Mouse (Mus musculus) neural tube, embryonic 13.5 days (tissue): ENCODE measurements around the gene Soat2. TPM values are rescaled to one million over a fixed set of nuclear protein-coding genes. Genes with fewer than 3 reads are reported as not detected.
A peak's percentile ranks its signal among the peaks of the same experiment; 100 is the strongest.

Experiments used
- ATAC-seq: fragments of 200-750 bp; cut with Nextera tagmentation; 2 replicates; pipeline ENCODE4 v1.8.0; 2017; ENCODE audit warnings: low read depth, mild to moderate bottlenecking, moderate TSS enrichment, moderate library complexity
- H3K27ac ChIP-seq: fragments of 300-500 bp; sonication (generic); replicated peaks from 2 replicates; pipeline ENCODE4 v1.5.1; 2015; ENCODE audit warnings: moderate library complexity, mild to moderate bottlenecking, inconsistent platforms
- H3K27me3 ChIP-seq: fragments of 300-500 bp; sonication (generic); 2 replicates; pipeline ENCODE4 v1.6.1; 2015; ENCODE audit warnings: mild to moderate bottlenecking, inconsistent platforms
- H3K36me3 ChIP-seq: fragments of 300-500 bp; sonication (generic); 2 replicates; pipeline ENCODE4 v1.6.1; 2015; ENCODE audit warnings: mild to moderate bottlenecking, inconsistent platforms
- H3K4me1 ChIP-seq: fragments of 300-500 bp; sonication (generic); replicated peaks from 2 replicates; pipeline ENCODE4 v1.6.1; 2015; ENCODE audit warnings: inconsistent platforms
- H3K4me2 ChIP-seq: fragments of 300-500 bp; sonication (generic); 2 replicates; pipeline ENCODE4 v1.6.1; 2015; ENCODE audit warnings: inconsistent platforms, mild to moderate bottlenecking, moderate library complexity
- H3K4me3 ChIP-seq: fragments of 300-500 bp; sonication (generic); 2 replicates; pipeline ENCODE4 v1.5.1; 2015; ENCODE audit warnings: mild to moderate bottlenecking, inconsistent platforms
- H3K9ac ChIP-seq: fragments of 300-500 bp; sonication (generic); 2 replicates; pipeline ENCODE4 v1.6.1; 2015; ENCODE audit warnings: moderate library complexity, mild to moderate bottlenecking, inconsistent platforms
- H3K9me3 ChIP-seq: fragments of 300-500 bp; sonication (generic); 2 replicates; pipeline ENCODE4 v1.6.1; 2016; ENCODE audit warnings: inconsistent platforms
- WGBS: fragments of 180-500 bp; shearing (Covaris S2); methylation state at CpG from one replicate; pipeline ENCODE4 v1.1.7; 2015; 5-methylcytosine and 5-hydroxymethylcytosine counted together
- polyA plus RNA-seq: library from polyadenylated mRNA; unstranded; fragments of >200 nt; fragmentation: Nextera tagmentation; extraction: Ambion mirVana; gene quantifications from 2 replicates; pipeline ENCODE4 v1.2.1, GENCODE M21; 2015

The Soat2 gene
- polyA plus RNA-seq, 1 experiment from 2014 or later: 0.11 TPM

DNA sequence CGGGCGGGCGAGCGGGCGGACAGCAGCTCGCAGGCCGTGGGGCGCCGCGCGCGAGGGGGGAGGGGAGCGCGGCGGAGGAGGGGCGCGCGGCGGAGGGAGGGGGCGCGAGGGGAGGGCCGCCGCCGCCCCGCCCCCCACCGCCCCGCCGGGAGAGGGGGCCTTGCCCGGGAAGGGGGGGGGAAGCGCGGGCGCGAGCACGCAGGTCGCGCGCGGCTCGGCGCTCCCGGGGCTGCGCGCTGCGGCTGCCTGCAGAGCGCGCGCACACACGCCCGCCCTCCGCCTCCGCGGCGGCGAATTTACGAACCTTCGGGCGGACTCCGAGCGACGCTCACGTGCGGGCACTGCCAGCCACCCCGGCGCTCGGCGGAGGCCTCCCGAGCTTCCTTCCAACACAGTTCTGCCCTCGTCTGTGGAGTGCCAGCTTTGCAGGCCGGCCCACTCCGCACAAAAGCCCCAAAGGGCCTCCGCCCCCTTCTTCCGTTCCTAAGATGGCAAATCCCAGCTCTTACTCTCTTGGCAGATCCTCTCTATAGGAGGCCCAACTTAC lies 53.6 kb downstream of the Soat2 start:
- H3K9me3 ChIP-seq: no peaks in the 10 kb centered on the region
- 0% methylated on average over 27 of the region's 72 CpGs for WGBS
- peak overlapping the region; percentile 81 for H3K4me3 ChIP-seq
- peaks cover 32% of the 10 kb centered on the region for H3K36me3 ChIP-seq
- ATAC-seq: peak; percentile 48
- H3K27me3 ChIP-seq: no peaks in the 10 kb centered on the region
- H3K9ac ChIP-seq: peak overlapping the region; percentile 96
- H3K4me1 ChIP-seq: peaks cover 49% of the 10 kb centered on the region
- H3K4me2 ChIP-seq: peak overlapping the region; percentile 85
- H3K27ac ChIP-seq: peak overlapping the region; percentile 100

DNA sequence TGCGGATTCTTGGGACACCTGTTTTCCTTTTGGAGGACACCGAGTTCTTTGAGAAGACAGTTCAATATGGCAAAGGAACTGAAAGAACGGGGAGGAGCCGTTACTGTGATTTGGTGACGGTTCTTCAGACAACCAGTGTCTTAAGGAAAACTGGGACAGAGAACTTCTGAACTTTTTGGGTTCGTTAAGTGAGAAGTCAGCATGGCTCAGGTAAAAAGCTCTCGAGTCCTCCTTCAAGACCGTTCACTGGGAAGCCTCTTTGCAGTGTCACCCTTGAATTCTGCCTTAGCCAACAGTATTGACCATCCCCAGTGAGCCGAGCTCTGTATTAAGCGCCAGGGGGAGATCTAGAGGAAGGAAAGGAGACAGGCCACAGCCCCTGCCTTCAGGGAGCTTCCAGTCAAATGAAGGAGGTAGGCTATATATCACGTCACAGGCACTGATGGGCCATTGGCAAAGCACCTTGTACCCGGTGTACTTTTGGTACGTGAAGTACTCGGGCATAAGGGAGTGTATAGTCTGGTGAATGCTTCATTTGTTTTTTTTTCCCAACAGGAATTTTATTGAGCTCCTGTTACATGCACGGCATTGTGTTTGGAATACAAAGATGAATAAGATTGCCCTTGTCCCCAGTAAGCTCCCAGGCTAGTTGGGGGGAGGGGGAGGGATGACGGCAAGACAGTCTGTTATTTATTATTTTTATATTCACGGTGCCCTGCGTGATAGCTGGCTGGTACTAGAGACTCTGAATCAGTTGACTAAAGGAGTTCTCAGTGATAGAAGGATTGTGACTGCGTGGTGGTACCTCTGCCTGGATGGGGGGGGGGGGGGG lies 54.6 kb downstream of the Soat2 start, which contains the start of gene Csad:
Csad (minus strand) TSS at position 51 of the 832 bp plus-strand sequence.
- no peaks in the 10 kb centered on the region for H3K9me3 ChIP-seq
- peak within 1 kb of the TSS; percentile 96 for H3K9ac ChIP-seq
- peak within 1 kb of the TSS; percentile 85 for H3K4me2 ChIP-seq
- H3K27me3 ChIP-seq: no peaks in the 10 kb centered on the region
- peak within 1 kb of the TSS; percentile 100 for H3K27ac ChIP-seq
- H3K4me3 ChIP-seq: peak within 1 kb of the TSS; percentile 81
- peaks cover 49% of the 10 kb centered on the region for H3K4me1 ChIP-seq
- 46% methylated on average over 19 of the region's 19 CpGs for WGBS
- ATAC-seq: no peak
- H3K36me3 ChIP-seq: peaks cover 41% of the 10 kb centered on the region

DNA sequence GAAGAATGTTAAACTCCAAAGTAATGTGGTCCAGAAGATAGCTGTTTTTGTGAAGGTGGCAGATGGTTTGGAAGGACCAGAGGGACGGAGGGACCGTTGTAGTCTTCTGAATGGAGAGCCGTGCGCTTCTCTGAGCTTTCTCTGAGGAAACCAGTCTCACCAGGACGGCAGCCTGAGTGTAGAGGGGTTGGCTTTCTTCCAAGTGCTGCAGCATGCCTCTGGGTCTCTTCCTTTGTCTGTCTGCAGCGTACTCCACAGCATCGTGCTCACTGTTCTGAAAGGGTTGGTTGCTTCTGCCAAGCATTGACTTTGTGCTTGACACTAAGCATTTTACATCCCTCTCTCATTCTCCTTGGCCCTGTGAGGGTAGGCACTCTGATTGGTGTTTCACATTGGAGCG lies 55.5 kb downstream of the Soat2 start:
- peak overlapping the region; percentile 100 for H3K27ac ChIP-seq
- peak overlapping the region; percentile 96 for H3K9ac ChIP-seq
- peak; percentile 37 for ATAC-seq
- H3K36me3 ChIP-seq: peaks cover 49% of the 10 kb centered on the region
- H3K4me2 ChIP-seq: peak overlapping the region; percentile 85
- peak overlapping the region; percentile 81 for H3K4me3 ChIP-seq
- peaks cover 49% of the 10 kb centered on the region for H3K4me1 ChIP-seq
- H3K27me3 ChIP-seq: no peaks in the 10 kb centered on the region
- 26% methylated on average over 8 of the region's 8 CpGs for WGBS
- H3K9me3 ChIP-seq: no peaks in the 10 kb centered on the region

DNA sequence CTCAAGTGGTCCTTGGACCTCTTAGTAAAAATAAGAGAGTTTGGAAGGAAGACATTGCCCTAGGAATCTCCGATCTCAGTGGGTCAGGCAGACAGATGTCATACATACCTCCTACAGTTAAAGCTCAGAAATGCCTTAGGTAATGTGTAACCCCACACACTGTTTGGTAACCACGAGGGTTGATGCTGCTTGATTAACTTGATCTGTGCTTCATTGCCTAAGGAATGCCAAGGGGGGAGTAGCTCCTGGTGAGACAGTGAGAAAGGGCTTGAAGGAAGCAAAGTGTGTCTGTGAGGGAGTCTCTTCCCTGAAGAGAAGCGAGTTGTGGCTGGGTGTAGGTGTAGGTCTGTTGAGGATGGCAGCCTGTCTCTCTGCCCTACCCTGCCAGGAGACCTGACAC lies 57.0 kb downstream of the Soat2 start:
- Histone ChIP-seq H3K27me3 (no peaks in the 10 kb centered on the region), H3K9me3 (no peaks in the 10 kb centered on the region), H3K4me3 (no peak overlapping the region), H3K9ac (peak overlapping the region; percentile 31; the same call in 1 of the 2 replicates), H3K27ac (no peak overlapping the region), H3K4me2 (peak overlapping the region; percentile 1; the same call in 1 of the 2 replicates), H3K4me1 (peaks cover 46% of the 10 kb centered on the region), H3K36me3 (peaks cover 63% of the 10 kb centered on the region)
- 74% methylated on average over 3 of the region's 3 CpGs for WGBS
- ATAC-seq: no peak

DNA sequence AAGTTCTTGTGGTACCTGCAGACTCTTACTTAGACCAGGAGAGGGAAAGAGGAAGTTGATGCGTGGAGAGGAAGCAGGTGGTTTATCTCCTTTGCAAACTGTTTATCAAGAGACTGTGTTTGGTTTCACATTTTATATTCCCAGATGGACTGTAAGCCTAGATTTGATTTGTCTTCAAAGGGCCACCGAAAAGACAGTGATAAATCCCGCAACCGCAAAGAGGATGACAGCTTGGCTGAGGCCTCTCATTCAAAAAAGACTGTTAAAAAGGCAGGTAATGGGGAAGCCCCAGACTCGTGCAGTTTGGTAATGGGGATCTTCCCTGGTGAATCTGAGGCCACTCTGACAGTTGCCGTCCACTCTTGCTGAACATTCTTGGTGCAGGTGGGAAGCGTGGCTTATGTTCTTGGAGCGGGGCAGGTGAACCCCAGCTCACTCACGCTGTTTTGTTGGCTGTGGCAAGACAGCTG lies 57.8 kb downstream of the Soat2 start:
- Histone ChIP-seq H3K9ac (no peak overlapping the region), H3K4me1 (peaks cover 41% of the 10 kb centered on the region), H3K27me3 (no peaks in the 10 kb centered on the region), H3K4me3 (no peak overlapping the region), H3K4me2 (no peak overlapping the region), H3K9me3 (no peaks in the 10 kb centered on the region), H3K27ac (no peak overlapping the region), H3K36me3 (peaks cover 70% of the 10 kb centered on the region)
- WGBS: 88% methylated on average over 9 of the region's 9 CpGs
- no peak for ATAC-seq

DNA sequence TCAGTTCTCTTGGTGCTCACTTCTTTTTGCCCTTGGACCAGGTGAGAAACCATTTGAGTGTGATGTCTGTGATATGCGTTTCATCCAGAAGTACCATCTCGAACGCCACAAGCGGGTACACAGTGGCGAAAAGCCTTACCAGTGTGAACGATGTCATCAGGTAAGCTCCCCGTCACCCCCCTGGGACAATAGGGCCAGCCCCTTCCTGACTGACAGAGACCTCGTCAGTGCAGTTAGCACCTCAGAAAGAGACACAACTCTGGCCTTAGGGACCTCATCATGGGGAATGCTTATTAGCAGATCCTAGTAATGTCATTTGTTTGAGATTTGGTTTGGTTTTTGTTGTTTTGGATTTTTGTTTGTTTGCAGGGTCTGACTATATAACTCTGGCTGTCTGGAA lies 58.8 kb downstream of the Soat2 start:
- H3K9me3 ChIP-seq: no peaks in the 10 kb centered on the region
- no peaks in the 10 kb centered on the region for H3K27me3 ChIP-seq
- no peak overlapping the region for H3K4me3 ChIP-seq
- 89% methylated on average over 8 of the region's 8 CpGs for WGBS
- H3K36me3 ChIP-seq: peaks cover 80% of the 10 kb centered on the region
- no peak overlapping the region for H3K4me2 ChIP-seq
- no peak overlapping the region for H3K9ac ChIP-seq
- no peak for ATAC-seq
- H3K27ac ChIP-seq: no peak overlapping the region
- peaks cover 41% of the 10 kb centered on the region for H3K4me1 ChIP-seq

DNA sequence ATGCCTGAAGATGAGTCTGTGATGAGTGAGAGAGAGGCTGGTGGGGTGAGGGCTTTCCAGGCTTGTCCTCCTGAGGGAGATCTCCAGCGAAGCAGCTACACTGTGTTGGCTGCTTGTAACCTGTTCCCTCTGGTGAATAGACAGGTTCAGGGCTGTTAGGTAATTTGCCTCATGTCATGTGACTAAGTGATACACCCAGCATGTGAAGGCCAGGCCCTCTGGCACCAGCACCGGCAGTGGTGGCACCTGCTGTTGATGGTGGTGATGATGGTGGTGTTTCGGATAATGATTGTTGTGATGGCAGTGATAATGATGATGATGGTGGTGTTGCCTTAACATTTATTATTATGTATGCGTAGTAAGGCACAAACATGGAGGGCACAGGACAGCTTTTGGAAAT lies 60.5 kb downstream of the Soat2 start:
- 94% methylated on average over 4 of the region's 4 CpGs for WGBS
- H3K9me3 ChIP-seq: no peaks in the 10 kb centered on the region

DNA sequence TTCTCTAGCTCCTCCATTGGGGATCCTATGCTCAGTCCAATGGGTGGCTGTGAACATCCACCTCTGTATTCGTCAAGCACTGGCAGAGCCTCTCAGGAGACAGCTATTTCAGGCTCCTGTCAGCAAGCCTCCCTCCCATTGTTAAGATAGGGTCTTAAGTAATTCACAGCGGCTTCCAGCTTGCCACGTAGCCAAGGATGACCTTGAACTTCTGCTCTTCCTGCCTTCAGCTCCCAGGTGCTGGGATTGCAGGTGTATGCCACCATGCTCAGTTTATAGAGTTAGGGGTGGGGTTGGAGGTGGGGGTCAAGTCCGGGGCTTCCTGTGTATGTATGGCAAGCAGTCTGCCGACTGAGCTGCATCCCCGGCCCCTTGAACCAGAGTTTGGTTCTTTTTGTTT lies 61.6 kb downstream of the Soat2 start:
- peaks cover 94% of the 10 kb centered on the region for H3K36me3 ChIP-seq
- ATAC-seq: no peak
- no peak overlapping the region for H3K4me2 ChIP-seq

More for the DNA sequence above, 60.5 kb downstream of the Soat2 start:
- peaks cover 24% of the 10 kb centered on the region for H3K4me1 ChIP-seq
- no peak overlapping the region for H3K27ac ChIP-seq
- ATAC-seq: no peak
- H3K4me3 ChIP-seq: no peak overlapping the region
- H3K27me3 ChIP-seq: no peaks in the 10 kb centered on the region
- peaks cover 89% of the 10 kb centered on the region for H3K36me3 ChIP-seq
- H3K4me2 ChIP-seq: no peak overlapping the region
- H3K9ac ChIP-seq: no peak overlapping the region

More for the DNA sequence above, 61.6 kb downstream of the Soat2 start:
- Histone ChIP-seq H3K9me3 (no peaks in the 10 kb centered on the region), H3K27ac (no peak overlapping the region), H3K4me3 (no peak overlapping the region), H3K9ac (no peak overlapping the region), H3K4me1 (peaks cover 13% of the 10 kb centered on the region), H3K27me3 (no peaks in the 10 kb centered on the region)
- whole genome bisulfite sequencing: 88% methylated on average over 6 of the region's 6 CpGs

Other genes starting within 250 kb of the Soat2 start
- gene Krt4, start 225.8 kb upstream of the Soat2 start, polyA plus RNA-seq: 0.11 TPM in 1 of 2 replicates, not detected in the other
- 0.32 TPM in 2 replicates for gene Krt79, start 210.2 kb upstream of the Soat2 start, polyA plus RNA-seq
- gene Krt78, start 196.2 kb upstream of the Soat2 start, polyA plus RNA-seq: not detected in 2 replicates
- 0.82 and 4.3 TPM in 2 replicates for gene Krt8, start 146.0 kb upstream of the Soat2 start, polyA plus RNA-seq
- gene Krt18, start 122.3 kb upstream of the Soat2 start, polyA plus RNA-seq: 1.4 and 3.8 TPM in 2 replicates
- gene Eif4b, start 76.8 kb upstream of the Soat2 start, polyA plus RNA-seq: 81.2 and 90.3 TPM in 2 replicates
- gene Tns2, start 50.1 kb upstream of the Soat2 start, polyA plus RNA-seq: 10.5 and 15.9 TPM in 2 replicates
- gene Spryd3, start 14.3 kb upstream of the Soat2 start, polyA plus RNA-seq: 54.1 and 55.9 TPM in 2 replicates
- gene Igfbp6, start 6.2 kb upstream of the Soat2 start, polyA plus RNA-seq: 0.36 and 1.2 TPM in 2 replicates
- gene Zfp740, start 52.7 kb downstream of the Soat2 start, polyA plus RNA-seq: 64.8 and 67.9 TPM in 2 replicates
- gene Csad, start 54.2 kb downstream of the Soat2 start, polyA plus RNA-seq: 35.9 and 38.8 TPM in 2 replicates
- gene Itgb7, start 81.4 kb downstream of the Soat2 start, polyA plus RNA-seq: 0.30 and 1.7 TPM in 2 replicates
- 8.5 and 12.5 TPM in 2 replicates for gene Rarg, start 107.0 kb downstream of the Soat2 start, polyA plus RNA-seq
- 0.14 TPM in 1 of 2 replicates, not detected in the other for gene Gm9918, start 120.0 kb downstream of the Soat2 start, polyA plus RNA-seq
- 52.0 and 54.0 TPM in 2 replicates for gene Mfsd5, start 128.9 kb downstream of the Soat2 start, polyA plus RNA-seq
- 5.6 and 7.5 TPM in 2 replicates for gene Espl1, start 145.7 kb downstream of the Soat2 start, polyA plus RNA-seq
- gene Pfdn5, start 175.6 kb downstream of the Soat2 start, polyA plus RNA-seq: 438 and 480 TPM in 2 replicates
- gene Myg1, start 181.2 kb downstream of the Soat2 start, polyA plus RNA-seq: 74.0 and 82.6 TPM in 2 replicates
- gene Aaas, start 200.2 kb downstream of the Soat2 start, polyA plus RNA-seq: 31.3 and 36.8 TPM in 2 replicates
- 0.47 and 0.69 TPM in 2 replicates for gene Sp7, start 216.7 kb downstream of the Soat2 start, polyA plus RNA-seq